Mouse (Mus musculus): ENCODE results near the gene Sgcd. TPM values are rescaled to one million over a fixed set of nuclear protein-coding genes. Genes with fewer than 3 reads are reported as not detected.
A peak's percentile ranks its signal among the peaks of the same experiment; 100 is the strongest.

Gene Sgcd
- polyA plus RNA-seq, 1 experiment, result 6.1 TPM

DNA sequence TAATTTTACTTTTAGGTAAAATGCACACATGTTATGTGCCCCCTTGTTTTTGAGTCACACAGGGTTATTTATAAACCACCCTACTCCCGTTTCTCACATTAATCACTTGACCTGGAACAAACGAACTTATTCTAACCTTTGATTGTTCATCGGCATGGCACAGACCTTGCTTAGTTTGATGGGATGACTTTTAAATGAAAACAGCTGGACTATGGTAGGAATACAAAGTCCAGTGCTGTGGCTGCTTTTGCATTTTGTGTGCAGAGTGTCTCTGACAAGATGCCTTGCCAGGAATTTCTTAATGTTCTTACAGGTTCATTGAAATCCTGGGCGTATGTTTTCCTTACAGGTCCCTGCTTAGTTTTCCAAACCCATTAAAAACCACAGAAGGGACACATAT is 1049.5 kb downstream of the Sgcd start:
- DNase-seq (ENCODE audit: low read depth), result no peak
- TF ChIP-seq CTCF (IDR thresholded peaks at IDR 0.05; ENCODE audit: borderline replicate concordance, extremely low read depth, insufficient read depth, insufficient read length) (no peak), POLR2A (IDR thresholded peaks at IDR 0.05; ENCODE audit: borderline replicate concordance, extremely low read depth, insufficient read depth, insufficient read length, poor library complexity, severe bottlenecking) (no peak)

- TF ChIP-seq CTCF (IDR thresholded peaks at IDR 0.05; ENCODE audit: borderline replicate concordance, extremely low read depth, insufficient read depth, insufficient read length), result no peak
- no peak for TF ChIP-seq POLR2A (IDR thresholded peaks at IDR 0.05; ENCODE audit: borderline replicate concordance, extremely low read depth, insufficient read depth, insufficient read length, poor library complexity, severe bottlenecking)
- no peak for DNase-seq (ENCODE audit: low read depth)
These were observed 1063.8 kb downstream of the Sgcd start for GRCm38 (mm10) chr11:46924946-46925345.

DNA sequence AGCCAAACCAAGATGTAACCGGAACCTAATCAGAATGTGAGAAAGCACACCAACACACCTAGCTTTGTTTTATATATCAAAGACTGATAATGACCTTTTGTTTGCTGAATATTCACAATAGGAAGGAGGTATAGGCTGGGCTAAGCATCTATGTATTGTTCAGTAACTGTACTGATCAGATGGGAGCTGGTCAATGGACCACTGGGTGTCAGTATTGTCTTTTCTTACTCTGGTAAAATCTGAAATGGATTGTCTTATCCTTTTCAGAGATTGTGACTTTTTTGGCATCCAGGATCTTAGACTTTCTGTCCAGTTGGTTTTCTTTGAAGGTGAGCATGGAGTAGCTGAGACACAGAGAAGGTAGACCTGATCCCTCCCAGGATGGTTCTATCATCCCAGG is 1068.5 kb downstream of the Sgcd start:
- peak; percentile 63 for DNase-seq (ENCODE audit: low read depth)

DNA sequence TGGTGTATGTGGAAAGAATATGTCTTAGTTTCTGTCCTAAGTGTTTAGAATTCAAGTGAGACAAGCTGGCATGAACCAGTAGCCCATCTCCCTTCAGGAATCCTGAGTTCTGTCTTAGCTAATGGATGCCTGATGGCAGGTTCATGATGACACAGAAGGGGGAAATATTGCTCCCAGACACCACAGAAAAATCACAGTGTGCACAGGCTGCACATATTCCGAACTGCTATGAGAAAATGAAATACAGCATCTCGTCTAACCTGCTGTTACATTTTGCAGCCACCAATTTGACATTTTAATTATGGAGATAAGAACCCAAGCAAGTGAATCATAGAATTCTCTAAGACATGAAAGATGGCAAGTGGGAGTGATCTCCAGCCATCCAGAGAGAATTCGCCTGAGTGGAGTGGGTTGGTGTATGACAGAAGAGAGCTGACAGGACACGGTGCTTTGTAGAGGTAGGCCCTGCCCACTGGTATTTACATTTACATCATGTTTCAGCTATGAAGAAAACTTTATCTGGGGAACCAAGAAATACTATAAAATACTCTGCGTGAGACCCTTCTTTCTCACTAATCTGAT is 1076.0 kb downstream of the Sgcd start:
- TF ChIP-seq CTCF (IDR thresholded peaks at IDR 0.05; ENCODE audit: borderline replicate concordance, extremely low read depth, insufficient read depth, insufficient read length) (no peak), POLR2A (IDR thresholded peaks at IDR 0.05; ENCODE audit: borderline replicate concordance, extremely low read depth, insufficient read depth, insufficient read length, poor library complexity, severe bottlenecking) (no peak)

More for the DNA sequence above, 1068.5 kb downstream of the Sgcd start:
- no peak for TF ChIP-seq CTCF (IDR thresholded peaks at IDR 0.05; ENCODE audit: borderline replicate concordance, extremely low read depth, insufficient read depth, insufficient read length)
- no peak for TF ChIP-seq POLR2A (IDR thresholded peaks at IDR 0.05; ENCODE audit: borderline replicate concordance, extremely low read depth, insufficient read depth, insufficient read length, poor library complexity, severe bottlenecking)

GRCm38 (mm10) chr11:46904281-46904680 is 1084.5 kb downstream of the Sgcd start:
- no peak for DNase-seq (ENCODE audit: low read depth)
- TF ChIP-seq CTCF (IDR thresholded peaks at IDR 0.05; ENCODE audit: borderline replicate concordance, extremely low read depth, insufficient read depth, insufficient read length) (no peak), POLR2A (IDR thresholded peaks at IDR 0.05; ENCODE audit: borderline replicate concordance, extremely low read depth, insufficient read depth, insufficient read length, poor library complexity, severe bottlenecking) (no peak)

More for the DNA sequence above, 1076.0 kb downstream of the Sgcd start:
- peak; percentile 8 for DNase-seq (ENCODE audit: low read depth)

DNA sequence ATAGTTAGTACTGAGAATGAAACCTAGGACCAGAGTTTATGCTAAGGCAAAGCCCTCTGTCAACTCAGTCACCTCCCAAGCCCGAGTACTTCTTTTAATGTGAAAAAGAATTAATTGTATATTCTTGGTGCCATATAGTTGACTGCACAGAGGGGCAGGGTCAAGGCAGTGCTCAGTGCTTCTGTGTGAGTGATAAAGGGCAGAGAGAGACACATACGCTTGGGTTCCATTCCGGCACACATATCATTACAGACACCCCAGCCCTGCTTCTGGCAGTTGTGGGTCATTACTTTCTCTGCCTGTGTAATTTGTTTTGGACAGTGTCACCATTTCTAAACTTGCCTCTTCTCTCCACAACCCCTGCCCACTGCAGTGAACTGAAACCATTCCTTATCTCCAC is 1099.7 kb downstream of the Sgcd start:
- no peak for DNase-seq (ENCODE audit: low read depth)
- TF ChIP-seq CTCF (IDR thresholded peaks at IDR 0.05; ENCODE audit: borderline replicate concordance, extremely low read depth, insufficient read depth, insufficient read length), result no peak
- TF ChIP-seq POLR2A (IDR thresholded peaks at IDR 0.05; ENCODE audit: borderline replicate concordance, extremely low read depth, insufficient read depth, insufficient read length, poor library complexity, severe bottlenecking), result no peak

DNA sequence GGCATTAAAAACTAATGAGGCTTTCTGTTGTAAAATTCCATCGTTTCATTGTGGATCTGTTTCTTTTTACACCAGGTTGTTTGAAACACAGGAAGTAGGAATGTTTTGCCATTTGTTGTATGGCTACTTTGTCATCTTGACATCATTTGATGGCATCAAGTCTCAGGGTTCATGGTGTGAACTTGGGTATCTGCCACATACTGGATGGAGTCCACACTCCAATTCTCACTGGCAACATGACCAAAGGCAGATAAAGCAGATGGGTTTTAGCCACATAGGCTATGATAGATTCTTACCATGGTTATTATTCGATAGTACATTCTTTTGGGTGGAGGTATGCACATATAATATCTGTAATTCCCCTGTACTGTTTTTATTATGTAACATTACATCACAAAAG is 1106.3 kb downstream of the Sgcd start:
- DNase-seq (ENCODE audit: low read depth), result no peak
- no peak for TF ChIP-seq POLR2A (IDR thresholded peaks at IDR 0.05; ENCODE audit: borderline replicate concordance, extremely low read depth, insufficient read depth, insufficient read length, poor library complexity, severe bottlenecking)
- TF ChIP-seq CTCF (IDR thresholded peaks at IDR 0.05; ENCODE audit: borderline replicate concordance, extremely low read depth, insufficient read depth, insufficient read length), result no peak

GRCm38 (mm10) chr11:46875774-46876173 is 1113.0 kb downstream of the Sgcd start:
- no peak for DNase-seq (ENCODE audit: low read depth)
- TF ChIP-seq CTCF (IDR thresholded peaks at IDR 0.05; ENCODE audit: borderline replicate concordance, extremely low read depth, insufficient read depth, insufficient read length), result no peak
- TF ChIP-seq POLR2A (IDR thresholded peaks at IDR 0.05; ENCODE audit: borderline replicate concordance, extremely low read depth, insufficient read depth, insufficient read length, poor library complexity, severe bottlenecking), result no peak

DNA sequence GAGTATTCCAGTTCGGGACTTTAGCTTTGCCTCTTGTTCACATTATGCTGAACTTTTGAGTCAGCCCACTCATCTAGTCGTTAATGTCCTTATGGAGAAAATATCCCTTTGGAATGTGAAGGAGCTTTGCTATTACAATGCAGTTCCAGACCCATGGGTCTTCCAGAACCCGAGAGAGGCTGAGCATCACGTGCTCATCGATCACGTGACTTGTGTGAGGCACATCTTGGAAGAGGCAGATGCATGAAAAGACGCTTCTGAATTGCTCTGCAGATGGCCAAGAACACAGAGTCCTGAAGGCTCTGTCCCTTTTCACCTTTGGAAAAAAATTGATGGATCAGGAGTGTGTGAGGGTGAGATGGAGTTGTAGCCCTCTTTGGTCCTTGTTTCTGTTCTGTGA is 1120.2 kb downstream of the Sgcd start:
- no peak for TF ChIP-seq CTCF (IDR thresholded peaks at IDR 0.05; ENCODE audit: borderline replicate concordance, extremely low read depth, insufficient read depth, insufficient read length)
- TF ChIP-seq POLR2A (IDR thresholded peaks at IDR 0.05; ENCODE audit: borderline replicate concordance, extremely low read depth, insufficient read depth, insufficient read length, poor library complexity, severe bottlenecking), result no peak

GRCm38 (mm10) chr11:46864809-46865208 is 1124.0 kb downstream of the Sgcd start:
- TF ChIP-seq CTCF (IDR thresholded peaks at IDR 0.05; ENCODE audit: borderline replicate concordance, extremely low read depth, insufficient read depth, insufficient read length), result peak; percentile 63; the same call in 1 of the 2 replicates
- no peak for TF ChIP-seq POLR2A (IDR thresholded peaks at IDR 0.05; ENCODE audit: borderline replicate concordance, extremely low read depth, insufficient read depth, insufficient read length, poor library complexity, severe bottlenecking)
- peak; percentile 69 for DNase-seq (ENCODE audit: low read depth)

More for the DNA sequence above, 1120.2 kb downstream of the Sgcd start:
- no peak for DNase-seq (ENCODE audit: low read depth)

DNA sequence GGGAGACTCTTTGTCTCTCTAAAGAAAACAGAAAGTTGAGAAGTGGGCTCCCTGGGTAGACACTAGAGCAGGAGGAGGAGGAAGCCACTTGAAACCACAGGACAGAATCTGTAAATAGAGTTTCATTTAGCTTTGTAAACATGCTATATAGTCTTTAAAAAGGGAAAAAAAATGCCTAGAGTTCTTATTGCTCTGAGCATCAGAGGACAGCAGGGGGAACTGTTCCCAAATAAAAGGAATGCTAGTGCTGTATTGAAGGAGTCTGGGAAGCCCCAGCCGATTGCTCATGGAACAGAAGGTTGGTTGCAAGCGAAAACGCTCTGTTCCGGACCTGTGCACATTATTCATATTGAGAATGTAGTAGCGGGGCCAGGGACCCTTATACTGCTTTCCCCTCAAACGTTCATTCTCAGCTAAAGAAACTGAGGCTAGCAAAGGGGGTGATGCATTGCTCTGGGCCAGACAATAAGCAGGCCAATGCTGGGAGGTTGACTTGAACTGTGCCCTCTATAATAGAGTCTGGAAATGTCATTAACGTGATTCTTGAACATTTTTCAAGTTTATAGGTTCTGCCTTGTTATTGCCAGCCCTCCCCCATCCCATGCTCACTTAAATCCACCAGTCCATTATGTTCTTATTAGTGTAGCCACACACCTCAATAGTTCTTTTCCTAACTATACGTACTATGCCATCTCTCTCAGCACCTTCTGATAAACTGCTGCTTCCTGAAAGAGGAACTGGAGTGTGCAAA is 1140.4 kb downstream of the Sgcd start:
- no peak for TF ChIP-seq POLR2A (IDR thresholded peaks at IDR 0.05; ENCODE audit: borderline replicate concordance, extremely low read depth, insufficient read depth, insufficient read length, poor library complexity, severe bottlenecking)
- peak; percentile 27; the same call in 1 of the 2 replicates for TF ChIP-seq CTCF (IDR thresholded peaks at IDR 0.05; ENCODE audit: borderline replicate concordance, extremely low read depth, insufficient read depth, insufficient read length)
- DNase-seq (ENCODE audit: low read depth), result peak; percentile 76

- TF ChIP-seq POLR2A (IDR thresholded peaks at IDR 0.05; ENCODE audit: borderline replicate concordance, extremely low read depth, insufficient read depth, insufficient read length, poor library complexity, severe bottlenecking) (no peak), CTCF (IDR thresholded peaks at IDR 0.05; ENCODE audit: borderline replicate concordance, extremely low read depth, insufficient read depth, insufficient read length) (no peak)
- DNase-seq (ENCODE audit: low read depth), result no peak
These were observed 1140.9 kb downstream of the Sgcd start for GRCm38 (mm10) chr11:46847827-46848220.
